Mouse (Mus musculus) cerebellum, postnatal 4 days (tissue): ENCODE results near the gene Tssk1.
A peak's percentile ranks its signal among the peaks of the same experiment; 100 is the strongest.

Experiments
- DNase-seq, 2 experiments: peaks; one replicate each; pipeline ENCODE4 v3.0.0; 2022; ENCODE audit warnings: low spot score in 2 of 2, mixed read lengths in 1 of 2

Tssk1 gene

GRCm38 (mm10) chr16:17896091-17896490 lies 2.1 kb downstream of the Tssk1 start:
- DNase-seq, result no peak

GRCm38 (mm10) chr16:17898462-17898861 lies 4.4 kb downstream of the Tssk1 start, which contains the start of the genes Dgcr2 and Tssk2:
Gene Dgcr2 (minus strand): TSS chr16:17898562.
Gene Tssk2 (plus strand): TSS chr16:17898637.
- no peak for DNase-seq

- DNase-seq, result peak; percentile 68 to 82
Observed at GRCm38 (mm10) chr16:17911052-17911595, 17.1 kb downstream of the Tssk1 start, which contains the start of gene Ess2. Gene Ess2 (minus strand): TSS chr16:17911348.

GRCm38 (mm10) chr16:17914307-17915249 lies 20.6 kb downstream of the Tssk1 start, which contains the start of gene Gsc2:
Gene Gsc2 (minus strand): TSS chr16:17915059.
- DNase-seq, result no peak

- no peak for DNase-seq
Observed at GRCm38 (mm10) chr16:17920586-17920985, 26.6 kb downstream of the Tssk1 start.

GRCm38 (mm10) chr16:17921325-17922162 lies 27.5 kb downstream of the Tssk1 start:
- DNase-seq, result peak; percentile 92 to 96

GRCm38 (mm10) chr16:17922163-17922538 lies 28.1 kb downstream of the Tssk1 start:
- peak in 1 of 2 experiments; percentile 47 for DNase-seq

GRCm38 (mm10) chr16:17927351-17928082 lies 33.5 kb downstream of the Tssk1 start:
- peak in 1 of 2 experiments; percentile 49 for DNase-seq

- DNase-seq, result peak; percentile 52 to 71
Observed at GRCm38 (mm10) chr16:17928087-17928580, 34.1 kb downstream of the Tssk1 start, which contains the start of gene Slc25a1. Gene Slc25a1 (minus strand): TSS chr16:17928219.

- DNase-seq, result peak in 1 of 2 experiments; percentile 69
Observed at GRCm38 (mm10) chr16:17928627-17929104, 34.6 kb downstream of the Tssk1 start.

- DNase-seq, result no peak
Observed at GRCm38 (mm10) chr16:17929211-17929610, 35.2 kb downstream of the Tssk1 start.

GRCm38 (mm10) chr16:17929631-17930030 lies 35.6 kb downstream of the Tssk1 start:
- no peak for DNase-seq

- DNase-seq, result no peak
Observed at GRCm38 (mm10) chr16:17931906-17932460, 38.0 kb downstream of the Tssk1 start.

GRCm38 (mm10) chr16:17933594-17934444 lies 39.8 kb downstream of the Tssk1 start:
- no peak for DNase-seq

GRCm38 (mm10) chr16:17934445-17934910 lies 40.5 kb downstream of the Tssk1 start:
- no peak for DNase-seq

GRCm38 (mm10) chr16:17936776-17937175 lies 42.8 kb downstream of the Tssk1 start:
- no peak for DNase-seq

- no peak for DNase-seq
Observed at GRCm38 (mm10) chr16:17938187-17938586, 44.2 kb downstream of the Tssk1 start.

- DNase-seq, result peak in 1 of 2 experiments; percentile 68
Observed at GRCm38 (mm10) chr16:17938821-17939220, 44.8 kb downstream of the Tssk1 start.

GRCm38 (mm10) chr16:17939255-17939751 lies 45.3 kb downstream of the Tssk1 start:
- no peak for DNase-seq
